Mouse (Mus musculus): ENCODE results near the gene Acly. TPM values are rescaled to one million over a fixed set of nuclear protein-coding genes. Genes with fewer than 3 reads are reported as not detected.

Acly gene
- 320 and 356 TPM in 2 replicates for polyA plus RNA-seq (2016; fragmentation: Nextera tagmentation; extraction: Ambion mirVana)

- H3K36me3 ChIP-seq (replicated peaks): peaks cover 19% of the 10 kb centered on the region
- H3K27ac ChIP-seq: peak within 1 kb of the TSS; percentile 92
- under 1% methylated on average over 54 of the region's 54 CpGs for WGBS
Observed at GRCm38 (mm10) chr11:100527458-100528374, at the start of gene Acly. Acly (minus strand) TSS chr11:100528000.

DNA sequence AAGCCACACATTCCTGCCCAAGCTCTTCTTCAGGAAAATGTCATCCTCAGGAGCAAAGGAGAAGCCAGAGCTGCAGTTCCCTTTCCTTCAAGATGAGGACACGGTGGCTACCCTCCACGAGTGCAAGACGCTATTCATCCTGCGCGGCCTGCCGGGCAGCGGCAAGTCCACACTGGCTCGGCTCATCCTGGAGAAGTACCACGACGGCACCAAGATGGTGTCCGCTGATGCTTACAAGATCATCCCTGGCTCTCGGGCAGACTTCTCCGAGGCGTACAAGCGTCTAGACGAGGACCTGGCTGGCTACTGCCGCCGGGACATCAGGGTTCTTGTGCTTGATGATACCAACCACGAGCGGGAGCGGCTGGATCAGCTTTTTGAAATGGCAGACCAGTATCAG lies 48.5 kb upstream of the Acly start:
- peaks cover 16% of the 10 kb centered on the region for H3K27me3 ChIP-seq
- H3K9me3 ChIP-seq: no peaks in the 10 kb centered on the region
- H3K4me1 ChIP-seq: peaks cover 19% of the 10 kb centered on the region
- no peak overlapping the region for H3K4me3 ChIP-seq (replicated peaks)
- ATAC-seq (ENCODE audit: low FRiP score): no peak
- H3K4me2 ChIP-seq: no peak overlapping the region
- no peak overlapping the region for H3K27ac ChIP-seq
- peaks cover 32% of the 10 kb centered on the region for H3K36me3 ChIP-seq (replicated peaks)
- H3K9ac ChIP-seq: no peak overlapping the region
- WGBS: 71% methylated on average over 21 of the region's 21 CpGs

More at GRCm38 (mm10) chr11:100527458-100528374, at the start of gene Acly:
- Histone ChIP-seq H3K9me3 (no peaks in the 10 kb centered on the region), H3K4me3 (replicated peaks) (peak within 1 kb of the TSS; percentile 83), H3K9ac (peak within 1 kb of the TSS; percentile 93), H3K27me3 (peaks cover 11% of the 10 kb centered on the region; the same call in 1 of the 2 replicates), H3K4me1 (peaks cover 36% of the 10 kb centered on the region), H3K4me2 (peak within 1 kb of the TSS; percentile 89)
- ATAC-seq (ENCODE audit: low FRiP score): peak; percentile 98

DNA sequence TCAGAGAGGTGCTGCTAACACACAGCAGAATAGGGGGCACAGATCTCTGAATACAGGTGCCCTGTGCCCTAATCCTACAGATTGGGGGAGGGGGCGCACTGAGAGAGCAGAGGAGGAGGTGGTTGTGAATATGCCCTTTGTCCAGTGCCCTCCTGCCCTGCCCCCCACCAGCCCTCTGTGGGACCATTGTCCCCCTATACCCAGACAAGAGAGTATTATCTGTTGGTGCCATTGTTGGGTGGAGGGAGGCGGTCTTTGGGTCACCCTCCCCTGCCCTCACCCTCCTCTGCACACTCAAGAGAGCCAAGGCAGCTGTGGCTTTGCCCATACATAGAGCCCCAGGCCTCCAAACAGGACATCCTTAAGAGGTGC lies 47.7 kb upstream of the Acly start:
- Histone ChIP-seq H3K36me3 (replicated peaks) (peaks cover 25% of the 10 kb centered on the region), H3K4me2 (peak overlapping the region; percentile 83), H3K4me1 (peaks cover 27% of the 10 kb centered on the region), H3K9me3 (no peaks in the 10 kb centered on the region), H3K4me3 (replicated peaks) (peak overlapping the region; percentile 69), H3K27me3 (peaks cover 23% of the 10 kb centered on the region), H3K9ac (peak overlapping the region; percentile 71), H3K27ac (0 out of 2 replicates have a peak overlapping the region, but pooled peaks have one; percentile 50)
- 9% methylated on average over 2 of the region's 2 CpGs for WGBS
- no peak for ATAC-seq (ENCODE audit: low FRiP score)

GRCm38 (mm10) chr11:100574708-100575483 lies 47.1 kb upstream of the Acly start, which contains the start of gene Cnp:
Cnp (plus strand) TSS chr11:100574904.
- Histone ChIP-seq H3K9ac (peak within 1 kb of the TSS; percentile 71), H3K27me3 (peaks cover 23% of the 10 kb centered on the region), H3K9me3 (no peaks in the 10 kb centered on the region), H3K27ac (0 out of 2 replicates have a peak within 1 kb of the TSS, but pooled peaks have one; percentile 50), H3K36me3 (replicated peaks) (peaks cover 20% of the 10 kb centered on the region), H3K4me2 (peak within 1 kb of the TSS; percentile 83), H3K4me3 (replicated peaks) (peak within 1 kb of the TSS; percentile 69), H3K4me1 (peaks cover 27% of the 10 kb centered on the region)
- peak; percentile 64 for ATAC-seq (ENCODE audit: low FRiP score)
- WGBS: 3% methylated on average over 47 of the region's 47 CpGs

- Histone ChIP-seq H3K27me3 (peaks cover 23% of the 10 kb centered on the region), H3K9me3 (no peaks in the 10 kb centered on the region), H3K4me3 (replicated peaks) (peak overlapping the region; percentile 69), H3K9ac (no peak overlapping the region), H3K27ac (no peak overlapping the region), H3K36me3 (replicated peaks) (peaks cover 12% of the 10 kb centered on the region), H3K4me1 (peaks cover 27% of the 10 kb centered on the region), H3K4me2 (peak overlapping the region; percentile 83; the same call in 1 of the 2 replicates)
- ATAC-seq (ENCODE audit: low FRiP score): no peak
- 97% methylated on average over 3 of the region's 3 CpGs for WGBS
Observed at GRCm38 (mm10) chr11:100574188-100574587, 46.4 kb upstream of the Acly start.

DNA sequence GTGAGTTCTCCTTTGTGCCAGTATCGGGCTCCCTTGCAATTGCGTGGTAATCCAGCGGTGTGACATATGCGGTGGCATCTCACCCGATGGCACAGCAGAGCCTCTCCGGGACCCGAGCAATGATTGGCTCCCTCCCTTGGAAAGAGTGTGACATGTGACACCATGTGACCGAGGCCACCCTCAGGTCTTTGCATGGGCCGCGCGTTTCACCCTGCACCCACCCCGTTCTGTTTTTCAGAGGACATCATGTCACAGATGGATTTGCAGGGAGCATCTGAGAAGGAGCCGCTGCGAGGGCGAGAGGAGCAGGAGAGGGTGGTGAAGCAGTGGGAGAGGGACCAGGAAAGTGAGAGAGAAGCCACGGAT lies 43.4 kb upstream of the Acly start:
- H3K4me1 ChIP-seq: peaks cover 27% of the 10 kb centered on the region
- H3K4me2 ChIP-seq: peak overlapping the region; percentile 48
- ATAC-seq (ENCODE audit: low FRiP score): no peak
- H3K36me3 ChIP-seq (replicated peaks): no peaks in the 10 kb centered on the region
- H3K9me3 ChIP-seq: no peaks in the 10 kb centered on the region
- H3K27ac ChIP-seq: no peak overlapping the region
- WGBS: 10% methylated on average over 16 of the region's 16 CpGs
- H3K4me3 ChIP-seq (replicated peaks): peak overlapping the region; percentile 14
- H3K9ac ChIP-seq: no peak overlapping the region
- peaks cover 23% of the 10 kb centered on the region for H3K27me3 ChIP-seq

DNA sequence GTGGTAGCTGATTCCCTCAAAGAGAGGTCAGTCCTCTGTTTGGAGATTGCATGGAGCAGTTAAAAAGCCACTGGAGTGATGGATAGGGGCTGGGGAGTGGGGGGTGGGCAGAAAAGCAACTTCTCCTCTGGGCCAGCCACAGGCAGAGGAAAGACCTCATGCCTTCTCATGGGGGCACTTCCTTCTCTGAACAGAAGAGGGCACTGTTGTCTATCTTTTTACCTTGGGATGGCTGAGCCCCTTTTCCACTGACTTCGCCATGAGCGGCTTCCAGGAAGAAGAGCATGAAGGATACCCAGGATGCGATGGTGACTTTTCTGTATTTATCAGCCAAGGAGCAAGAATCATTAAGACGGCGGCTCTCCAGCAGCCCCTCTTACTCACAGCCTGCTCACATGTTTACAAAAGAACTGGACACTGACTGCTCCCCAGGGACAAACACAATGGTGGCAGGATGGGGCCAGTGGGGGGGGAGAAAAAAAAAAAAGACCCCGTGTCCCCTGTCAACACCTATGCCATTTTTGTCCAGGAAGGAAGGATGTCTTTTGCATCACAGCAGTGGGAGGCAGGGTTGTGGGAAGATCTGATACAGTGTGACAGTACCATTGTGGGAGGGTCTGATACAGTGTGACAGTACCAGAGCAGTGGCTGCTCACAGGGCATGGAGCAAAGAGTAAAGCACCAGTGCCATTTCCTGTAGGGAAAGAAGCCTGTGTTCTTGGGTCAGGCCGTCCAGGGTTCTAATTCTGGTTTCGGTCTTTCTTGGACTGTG lies 42.8 kb upstream of the Acly start:
- no peaks in the 10 kb centered on the region for H3K9me3 ChIP-seq
- ATAC-seq (ENCODE audit: low FRiP score): peak; percentile 58
- H3K4me2 ChIP-seq: peak overlapping the region; percentile 48
- peak overlapping the region; percentile 14 for H3K4me3 ChIP-seq (replicated peaks)
- 8% methylated on average over 8 of the region's 8 CpGs for WGBS
- H3K9ac ChIP-seq: no peak overlapping the region
- no peaks in the 10 kb centered on the region for H3K36me3 ChIP-seq (replicated peaks)
- H3K4me1 ChIP-seq: peaks cover 21% of the 10 kb centered on the region
- H3K27ac ChIP-seq: no peak overlapping the region
- peaks cover 23% of the 10 kb centered on the region for H3K27me3 ChIP-seq

DNA sequence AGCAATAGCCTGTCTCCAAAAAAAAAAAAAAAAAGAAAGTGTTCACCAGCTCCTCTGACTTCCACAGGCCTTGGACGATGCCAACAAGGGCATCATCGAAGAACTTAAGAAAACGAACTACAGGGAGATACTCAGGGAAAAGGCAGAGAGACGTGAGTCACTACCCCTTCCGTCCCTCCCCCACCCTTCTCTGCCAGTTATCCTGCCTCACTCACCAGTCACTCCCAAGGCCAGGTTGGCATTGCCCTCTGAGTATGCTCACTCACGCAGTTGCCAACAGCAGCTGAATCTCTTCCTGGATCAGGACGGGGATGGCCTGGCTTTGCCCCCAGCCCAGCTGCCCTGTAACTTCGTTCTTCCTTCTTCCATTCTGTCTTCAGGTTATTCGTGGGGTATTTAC lies 42.0 kb upstream of the Acly start:
- Histone ChIP-seq H3K9me3 (no peaks in the 10 kb centered on the region), H3K9ac (no peak overlapping the region), H3K4me3 (replicated peaks) (no peak overlapping the region), H3K36me3 (replicated peaks) (no peaks in the 10 kb centered on the region), H3K27me3 (peaks cover 23% of the 10 kb centered on the region), H3K4me2 (no peak overlapping the region), H3K4me1 (peaks cover 13% of the 10 kb centered on the region), H3K27ac (no peak overlapping the region)
- 66% methylated on average over 9 of the region's 9 CpGs for WGBS
- ATAC-seq (ENCODE audit: low FRiP score): no peak

GRCm38 (mm10) chr11:100568692-100569091 lies 40.9 kb upstream of the Acly start:
- Histone ChIP-seq H3K9me3 (no peaks in the 10 kb centered on the region), H3K4me1 (peaks cover 9% of the 10 kb centered on the region), H3K27ac (no peak overlapping the region), H3K27me3 (peaks cover 23% of the 10 kb centered on the region), H3K4me2 (no peak overlapping the region), H3K9ac (no peak overlapping the region), H3K4me3 (replicated peaks) (no peak overlapping the region), H3K36me3 (replicated peaks) (no peaks in the 10 kb centered on the region)
- ATAC-seq (ENCODE audit: low FRiP score): no peak
- WGBS: 85% methylated on average over 8 of the region's 8 CpGs

GRCm38 (mm10) chr11:100567815-100568245 lies 40.0 kb upstream of the Acly start:
- Histone ChIP-seq H3K4me2 (no peak overlapping the region), H3K27ac (no peak overlapping the region), H3K36me3 (replicated peaks) (no peaks in the 10 kb centered on the region), H3K27me3 (peaks cover 23% of the 10 kb centered on the region), H3K9me3 (no peaks in the 10 kb centered on the region), H3K4me1 (peaks cover 9% of the 10 kb centered on the region), H3K9ac (no peak overlapping the region), H3K4me3 (replicated peaks) (no peak overlapping the region)
- 80% methylated on average over 9 of the region's 9 CpGs for WGBS
- ATAC-seq (ENCODE audit: low FRiP score): no peak

DNA sequence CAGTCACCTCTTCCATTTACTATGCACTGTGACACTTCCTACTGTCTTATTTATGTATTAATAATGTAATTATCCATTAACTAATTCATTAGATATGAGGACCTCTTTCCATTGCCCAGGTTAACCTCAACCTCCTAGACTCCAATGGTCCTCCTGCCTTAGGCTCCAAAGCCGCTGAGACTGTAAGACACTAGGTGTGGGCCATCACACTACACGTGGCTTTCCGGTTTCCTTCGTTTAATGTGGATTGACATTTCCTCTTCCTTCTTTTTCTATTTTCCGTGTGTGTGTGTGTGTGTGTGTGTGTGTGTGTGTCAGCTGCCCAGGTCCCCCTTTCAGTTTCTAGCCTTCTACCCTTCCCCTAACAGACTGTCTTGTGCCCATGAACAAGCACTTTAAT lies 39.4 kb upstream of the Acly start:
- peaks cover 17% of the 10 kb centered on the region for H3K27me3 ChIP-seq
- 71% methylated on average over 5 of the region's 5 CpGs for WGBS

More for the DNA sequence above, 39.4 kb upstream of the Acly start:
- no peak overlapping the region for H3K9ac ChIP-seq
- H3K9me3 ChIP-seq: no peaks in the 10 kb centered on the region
- no peak for ATAC-seq (ENCODE audit: low FRiP score)
- no peak overlapping the region for H3K4me3 ChIP-seq (replicated peaks)
- peaks cover 9% of the 10 kb centered on the region for H3K4me1 ChIP-seq
- H3K4me2 ChIP-seq: no peak overlapping the region
- H3K36me3 ChIP-seq (replicated peaks): no peaks in the 10 kb centered on the region
- H3K27ac ChIP-seq: no peak overlapping the region

Measured in forebrain, embryonic 12.5 days (tissue).